Mouse (Mus musculus): ENCODE measurements around the gene Wnt4. TPM values are rescaled to one million over a fixed set of nuclear protein-coding genes. Genes with fewer than 3 reads are reported as not detected.

Wnt4 gene
- polyA plus RNA-seq, 2 experiments: 0.09 to 0.25 TPM

DNA sequence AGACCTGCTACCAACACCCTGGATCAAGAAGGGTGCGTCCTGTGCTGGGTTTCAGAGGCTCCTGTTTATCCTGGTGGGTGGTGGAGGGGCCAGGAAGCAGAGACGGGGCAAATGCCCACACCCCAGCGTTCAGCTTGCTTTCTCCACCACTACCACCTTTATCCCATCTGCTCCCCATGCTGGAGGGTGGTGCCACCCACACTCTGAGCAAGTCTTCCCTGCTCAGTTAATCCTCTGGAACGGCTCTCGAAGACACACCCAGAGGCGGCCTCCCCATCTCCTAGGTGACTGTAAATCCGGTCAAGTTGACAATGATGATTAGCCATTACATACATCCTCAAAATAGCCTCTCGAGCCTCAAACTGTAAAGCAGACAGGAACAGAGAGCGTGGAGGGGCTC, 41.9 kb upstream of the Wnt4 start:
- Histone ChIP-seq H3K9me3 (ENCODE audit: control insufficient read depth, low read length) (no peaks in the 10 kb centered on the region), H3K4me1 (replicated peaks; ENCODE audit: control insufficient read depth in 2 of 2, insufficient read depth in 2 of 2, low read length in 1 of 2) (no peaks in the 10 kb centered on the region), H3K4me2 (ENCODE audit: low read depth) (no peak overlapping the region), H3K9ac (replicated peaks) (no peak overlapping the region), H3K27ac (no peak overlapping the region), H3K4me3 (ENCODE audit: insufficient read depth in 1 of 2, low read depth in 2 of 2, low read length in 2 of 2) (no peak overlapping the region), H3K27me3 (ENCODE audit: control insufficient read depth, insufficient read depth, low read length) (no peaks in the 10 kb centered on the region), H3K36me3 (replicated peaks; ENCODE audit: control insufficient read depth, insufficient read depth, low read depth) (no peaks in the 10 kb centered on the region)
- DNase-seq (ENCODE audit: low read depth in 3 of 3, low spot score in 3 of 3): no peak
- WGBS (ENCODE audit: insufficient replicate concordance): 49% methylated on average over 9 of the region's 9 CpGs
- TF ChIP-seq EP300 (IDR thresholded peaks at IDR 0.05; ENCODE audit: low read depth) (no peak), CTCF (IDR thresholded peaks at IDR 0.05; ENCODE audit: low read depth) (no peak)
- ATAC-seq (ENCODE audit: insufficient read depth): no peak

DNA sequence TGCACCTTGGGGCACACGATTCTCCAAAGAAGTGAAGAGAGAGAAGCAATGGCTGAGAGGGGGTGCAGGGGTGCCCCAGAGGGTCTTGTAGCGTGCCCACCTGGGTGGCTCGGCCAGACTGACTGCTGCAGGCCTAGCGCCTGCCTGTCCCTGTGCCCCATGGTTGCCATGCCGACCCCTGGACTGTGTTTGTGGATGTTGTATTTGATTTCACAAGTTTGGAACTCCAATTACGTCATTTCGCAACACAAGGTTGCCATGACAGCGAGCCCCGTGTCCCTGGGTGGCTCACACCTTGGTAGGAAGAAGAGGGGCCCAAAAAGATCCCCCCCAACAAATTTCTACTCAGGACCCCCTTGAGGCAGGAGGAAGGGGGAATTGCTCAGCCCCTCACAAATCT, 32.4 kb upstream of the Wnt4 start:
- Histone ChIP-seq H3K27me3 (ENCODE audit: control insufficient read depth, insufficient read depth, low read length) (no peaks in the 10 kb centered on the region), H3K4me2 (ENCODE audit: low read depth) (no peak overlapping the region), H3K4me1 (replicated peaks; ENCODE audit: control insufficient read depth in 2 of 2, insufficient read depth in 2 of 2, low read length in 1 of 2) (no peaks in the 10 kb centered on the region), H3K27ac (no peak overlapping the region), H3K9ac (replicated peaks) (no peak overlapping the region), H3K9me3 (ENCODE audit: control insufficient read depth, low read length) (no peaks in the 10 kb centered on the region), H3K4me3 (ENCODE audit: insufficient read depth in 1 of 2, low read depth in 2 of 2, low read length in 2 of 2) (no peak overlapping the region), H3K36me3 (replicated peaks; ENCODE audit: control insufficient read depth, insufficient read depth, low read depth) (no peaks in the 10 kb centered on the region)
- 50% methylated on average over 9 of the region's 9 CpGs for WGBS (ENCODE audit: insufficient replicate concordance)
- no peak for DNase-seq (ENCODE audit: low read depth in 3 of 3, low spot score in 3 of 3)
- TF ChIP-seq EP300 (IDR thresholded peaks at IDR 0.05; ENCODE audit: low read depth) (no peak), CTCF (IDR thresholded peaks at IDR 0.05; ENCODE audit: low read depth) (no peak)
- no peak for ATAC-seq (ENCODE audit: insufficient read depth)

DNA sequence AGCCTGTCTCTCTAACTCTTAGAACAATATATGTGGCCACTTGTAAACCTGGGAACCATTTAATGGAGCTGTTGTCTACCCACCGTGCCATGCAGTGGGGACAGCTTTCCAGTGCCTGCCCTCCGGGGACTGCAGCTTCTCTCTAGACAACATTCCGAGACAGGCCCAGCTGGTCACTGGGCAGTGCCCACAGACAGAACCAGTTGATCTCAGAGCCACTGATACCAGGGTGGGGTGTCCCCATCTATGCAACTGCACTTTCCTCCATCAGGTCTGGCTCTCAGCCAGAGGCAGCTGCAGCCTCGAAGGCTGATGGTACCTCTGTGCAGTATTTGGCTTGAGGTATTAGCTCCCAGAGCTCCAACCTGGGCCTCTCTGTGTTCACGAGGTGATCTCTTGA, 27.0 kb upstream of the Wnt4 start:
- Histone ChIP-seq H3K9me3 (ENCODE audit: control insufficient read depth, low read length) (no peaks in the 10 kb centered on the region), H3K4me3 (ENCODE audit: insufficient read depth in 1 of 2, low read depth in 2 of 2, low read length in 2 of 2) (no peak overlapping the region), H3K4me2 (ENCODE audit: low read depth) (no peak overlapping the region), H3K9ac (replicated peaks) (no peak overlapping the region), H3K27me3 (ENCODE audit: control insufficient read depth, insufficient read depth, low read length) (no peaks in the 10 kb centered on the region), H3K4me1 (replicated peaks; ENCODE audit: control insufficient read depth in 2 of 2, insufficient read depth in 2 of 2, low read length in 1 of 2) (peaks cover 0 to 5% of the 10 kb centered on the region in 2 experiments; a peak in 1 of 4 replicates), H3K36me3 (replicated peaks; ENCODE audit: control insufficient read depth, insufficient read depth, low read depth) (no peaks in the 10 kb centered on the region), H3K27ac (no peak overlapping the region)
- DNase-seq (ENCODE audit: low read depth in 3 of 3, low spot score in 3 of 3) (no peak), ATAC-seq (ENCODE audit: insufficient read depth) (no peak)
- TF ChIP-seq CTCF (IDR thresholded peaks at IDR 0.05; ENCODE audit: low read depth): no peak
- TF ChIP-seq EP300 (IDR thresholded peaks at IDR 0.05; ENCODE audit: low read depth): no peak
- 54% methylated on average over 5 of the region's 5 CpGs for WGBS (ENCODE audit: insufficient replicate concordance)

DNA sequence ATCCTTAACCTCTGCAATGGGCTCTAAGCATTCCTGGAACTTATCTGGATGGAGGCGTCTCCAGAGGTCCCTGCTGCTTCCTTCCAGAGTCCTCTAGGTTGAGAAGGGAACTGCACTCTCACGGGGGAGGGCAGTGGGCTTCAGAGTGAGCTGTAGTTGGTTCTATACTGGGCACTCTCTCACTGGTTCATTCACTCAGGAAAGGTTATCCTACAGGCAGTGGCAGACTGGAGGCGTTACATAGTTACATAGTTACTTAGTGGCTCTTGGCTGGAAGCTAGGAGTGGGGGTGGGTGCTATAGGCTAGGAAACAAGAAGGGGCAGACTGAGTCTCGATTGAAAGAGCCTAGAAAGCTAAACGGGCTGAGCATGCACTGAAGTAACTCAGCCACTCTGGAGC, 26.4 kb upstream of the Wnt4 start:
- ATAC-seq (ENCODE audit: insufficient read depth) (no peak), DNase-seq (ENCODE audit: low read depth in 3 of 3, low spot score in 3 of 3) (no peak)
- H3K4me3 ChIP-seq (ENCODE audit: insufficient read depth in 1 of 2, low read depth in 2 of 2, low read length in 2 of 2): no peak overlapping the region
- H3K9ac ChIP-seq (replicated peaks): no peak overlapping the region
- no peaks in the 10 kb centered on the region for H3K9me3 ChIP-seq (ENCODE audit: control insufficient read depth, low read length)
- TF ChIP-seq CTCF (IDR thresholded peaks at IDR 0.05; ENCODE audit: low read depth): no peak
- TF ChIP-seq EP300 (IDR thresholded peaks at IDR 0.05; ENCODE audit: low read depth): no peak
- 42% methylated on average over 5 of the region's 5 CpGs for WGBS (ENCODE audit: insufficient replicate concordance)
- H3K4me1 ChIP-seq (replicated peaks; ENCODE audit: control insufficient read depth in 2 of 2, insufficient read depth in 2 of 2, low read length in 1 of 2): peaks cover 0 to 5% of the 10 kb centered on the region in 2 experiments; a peak in 1 of 4 replicates
- no peaks in the 10 kb centered on the region for H3K27me3 ChIP-seq (ENCODE audit: control insufficient read depth, insufficient read depth, low read length)
- no peak overlapping the region for H3K4me2 ChIP-seq (ENCODE audit: low read depth)
- no peaks in the 10 kb centered on the region for H3K36me3 ChIP-seq (replicated peaks; ENCODE audit: control insufficient read depth, insufficient read depth, low read depth)
- H3K27ac ChIP-seq: no peak overlapping the region

DNA sequence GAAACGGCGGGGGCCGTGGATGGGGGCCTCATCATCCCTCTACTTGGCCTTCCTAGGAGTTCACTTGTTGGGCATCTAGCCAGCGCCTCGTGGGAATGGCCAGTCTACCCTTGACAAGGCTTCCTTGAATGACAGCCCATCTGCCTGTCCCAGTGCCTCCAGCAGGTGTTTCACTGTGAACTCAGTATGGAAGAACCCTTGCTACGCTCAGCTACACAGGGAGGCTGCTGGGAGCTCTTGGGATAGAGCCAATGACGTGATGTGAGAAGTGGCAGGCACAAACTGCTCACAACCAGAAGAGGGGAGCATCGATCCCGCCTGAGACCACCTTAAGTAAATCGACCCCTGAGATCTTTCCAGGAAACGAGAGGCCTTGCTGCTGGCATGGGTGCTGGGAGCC, 23.7 kb upstream of the Wnt4 start:
- no peak overlapping the region for H3K4me2 ChIP-seq (ENCODE audit: low read depth)
- ATAC-seq (ENCODE audit: insufficient read depth) (no peak), DNase-seq (ENCODE audit: low read depth in 3 of 3, low spot score in 3 of 3) (no peak)
- H3K27ac ChIP-seq: no peak overlapping the region
- no peaks in the 10 kb centered on the region for H3K36me3 ChIP-seq (replicated peaks; ENCODE audit: control insufficient read depth, insufficient read depth, low read depth)
- H3K9me3 ChIP-seq (ENCODE audit: control insufficient read depth, low read length): no peaks in the 10 kb centered on the region
- H3K4me1 ChIP-seq (replicated peaks; ENCODE audit: control insufficient read depth in 2 of 2, insufficient read depth in 2 of 2, low read length in 1 of 2): peaks cover 0 to 5% of the 10 kb centered on the region in 2 experiments; a peak in 1 of 4 replicates
- no peak overlapping the region for H3K9ac ChIP-seq (replicated peaks)
- 58% methylated on average over 11 of the region's 11 CpGs for WGBS (ENCODE audit: insufficient replicate concordance)
- no peak overlapping the region for H3K4me3 ChIP-seq (ENCODE audit: insufficient read depth in 1 of 2, low read depth in 2 of 2, low read length in 2 of 2)
- H3K27me3 ChIP-seq (ENCODE audit: control insufficient read depth, insufficient read depth, low read length): no peaks in the 10 kb centered on the region
- no peak for TF ChIP-seq EP300 (IDR thresholded peaks at IDR 0.05; ENCODE audit: low read depth)
- no peak for TF ChIP-seq CTCF (IDR thresholded peaks at IDR 0.05; ENCODE audit: low read depth)
